Mouse (Mus musculus) neutrophil, adult 59 days (primary cell): ENCODE results near the gene Klf13. TPM values are rescaled to one million over a fixed set of nuclear protein-coding genes. Genes with fewer than 3 reads are reported as not detected.

ENCODE experiments used
- total RNA-seq, 2 experiments: library from RNA; stranded (reverse); gene quantifications; 1 replicate in 1 of 2; 2 replicates in 1 of 2; pipeline ENCODE4 v1.2.4; 2023

Klf13 gene
- total RNA-seq, result 100 to 1,000 TPM; 295 to 331 TPM

GRCm38 (mm10) chr7:63938914-63939396 is at the start of gene Klf13:
Gene Klf13, minus strand, starts transcription at chr7:63938915.

GRCm38 (mm10) chr7:63916268-63916907 is 22.3 kb downstream of the Klf13 start, which contains the start of gene E030018B13Rik:
Gene E030018B13Rik, plus strand, starts transcription at chr7:63916857.

Other genes starting within 250 kb of the Klf13 start
- gene E030018B13Rik, start 22.1 kb downstream of the Klf13 start, total RNA-seq, result not detected
- gene Trpm1, start 214.9 kb upstream of the Klf13 start, total RNA-seq, result not detected